Mouse (Mus musculus): ENCODE data around the gene Gm42791. TPM values are rescaled to one million over a fixed set of nuclear protein-coding genes. Genes with fewer than 3 reads are reported as not detected.
A peak's percentile ranks its signal among the peaks of the same experiment; 100 is the strongest.

The Gm42791 gene
- total and polyA plus RNA-seq, 3 experiments: 0.42 to 1.3 TPM; not detected in 1

DNA sequence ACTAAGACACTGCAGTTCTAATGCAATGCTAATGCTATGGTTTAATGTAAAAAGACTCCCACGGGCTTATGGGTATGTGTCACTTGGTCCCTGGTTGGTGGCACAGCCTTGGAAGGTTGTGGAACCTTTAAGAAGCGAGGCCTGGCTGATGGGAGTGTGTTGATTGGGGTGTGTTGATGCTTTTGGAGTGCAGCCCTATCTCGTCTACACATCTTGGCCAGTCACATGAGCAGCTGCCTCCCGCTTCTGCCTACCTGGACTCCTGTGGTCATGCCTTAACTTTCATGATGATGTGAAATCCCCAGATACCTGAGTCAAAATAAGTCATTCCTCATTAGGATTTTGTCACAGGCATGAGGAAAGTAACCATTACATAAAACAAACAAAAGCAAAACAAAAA is 88.6 kb downstream of the Gm42791 start:
- in situ Hi-C loops (cut with MboI; ENCODE audit: low pct_ligation_motif_present, low pct_unique_long_range_greater_than_20kb, low sequenced_read_pairs) (no loop called here), dilution Hi-C loops (cut with MboI; ENCODE audit: extremely low pct_ligation_motif_present, extremely low pct_unique_long_range_greater_than_20kb, low sequenced_read_pairs) (no loop called here)
- Histone ChIP-seq H3K9ac (ENCODE audit: insufficient read depth, low read depth) (no peak overlapping the region), H3K4me1 (ENCODE audit: control insufficient read depth in 1 of 2, insufficient read depth in 2 of 2) (peaks cover 2 to 36% of the 10 kb centered on the region in 2 experiments; a peak in 2 of 4 replicates), H3K4me2 (ENCODE audit: insufficient read depth, low read depth, poor library complexity, severe bottlenecking) (no peak overlapping the region), H3K4me3 (replicated peaks in 1 of 3; ENCODE audit: low read depth in 2 of 3, low read length in 2 of 3, poor library complexity in 1 of 3) (no peak overlapping the region), H3K27me3 (replicated peaks) (no peaks in the 10 kb centered on the region), H3K36me3 (replicated peaks in 1 of 2; ENCODE audit: control insufficient read depth in 1 of 2, insufficient read depth in 1 of 2, low read length in 1 of 2) (peaks cover 9 to 46% of the 10 kb centered on the region in 2 experiments), H3K27ac (ENCODE audit: insufficient read depth, low read depth) (no peak overlapping the region), H3K9me3 (replicated peaks; ENCODE audit: low read length) (no peaks in the 10 kb centered on the region), H3K79me2 (replicated peaks; ENCODE audit: control insufficient read depth, extremely low read depth, insufficient read depth, poor library complexity, severe bottlenecking) (no peaks in the 10 kb centered on the region)
- no peak for DNase-seq (ENCODE audit: extremely low read depth)
- TF ChIP-seq CHD2 (IDR thresholded peaks at IDR 0.05; ENCODE audit: low read length): no peak
- TF ChIP-seq CTCF (conservative IDR thresholded peaks at IDR 0.05 in 1 of 2, IDR thresholded peaks at IDR 0.05 in 1 of 2; ENCODE audit: low read depth in 2 of 2, low read length in 2 of 2): no peak
- TF ChIP-seq ZKSCAN1 (IDR thresholded peaks at IDR 0.05; ENCODE audit: borderline replicate concordance, low read depth, low read length): no peak
- no peak for TF ChIP-seq UBTF (IDR thresholded peaks at IDR 0.05; ENCODE audit: low read depth, low read length)
- no peak for TF ChIP-seq NRF1 (IDR thresholded peaks at IDR 0.05; ENCODE audit: low read depth, low read length)
- no peak for TF ChIP-seq BHLHE40 (IDR thresholded peaks at IDR 0.05; ENCODE audit: low read depth, low read length)

DNA sequence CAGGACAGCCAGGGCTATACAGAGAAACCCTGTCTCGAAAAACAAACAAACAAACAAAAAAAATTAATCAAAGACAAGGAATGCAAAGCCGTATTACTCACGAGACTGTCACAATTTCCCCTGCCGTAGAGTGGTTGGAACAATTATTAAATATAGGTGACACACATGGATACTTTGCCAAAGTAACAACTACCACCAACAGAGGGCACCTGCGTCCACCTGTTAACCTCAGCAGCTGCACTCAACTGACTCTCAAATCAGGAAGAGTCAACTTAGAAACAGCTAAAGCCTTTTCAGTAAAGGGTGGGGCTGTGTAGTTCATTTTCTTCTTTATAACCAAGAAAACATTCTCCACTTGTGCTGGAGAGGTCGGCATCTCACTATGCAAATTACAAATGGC is 90.1 kb downstream of the Gm42791 start:
- Histone ChIP-seq H3K27ac (ENCODE audit: insufficient read depth, low read depth) (no peak overlapping the region), H3K36me3 (replicated peaks in 1 of 2; ENCODE audit: control insufficient read depth in 1 of 2, insufficient read depth in 1 of 2, low read length in 1 of 2) (peaks cover 9 to 45% of the 10 kb centered on the region in 2 experiments), H3K4me1 (ENCODE audit: control insufficient read depth in 1 of 2, insufficient read depth in 2 of 2) (peaks cover 0 to 36% of the 10 kb centered on the region in 2 experiments; a peak in 2 of 4 replicates), H3K4me2 (ENCODE audit: insufficient read depth, low read depth, poor library complexity, severe bottlenecking) (no peak overlapping the region), H3K27me3 (replicated peaks) (no peaks in the 10 kb centered on the region), H3K9me3 (replicated peaks; ENCODE audit: low read length) (no peaks in the 10 kb centered on the region), H3K79me2 (replicated peaks; ENCODE audit: control insufficient read depth, extremely low read depth, insufficient read depth, poor library complexity, severe bottlenecking) (no peaks in the 10 kb centered on the region), H3K9ac (ENCODE audit: insufficient read depth, low read depth) (no peak overlapping the region), H3K4me3 (replicated peaks in 1 of 3; ENCODE audit: low read depth in 2 of 3, low read length in 2 of 3, poor library complexity in 1 of 3) (no peak overlapping the region)
- in situ Hi-C loops (cut with MboI; ENCODE audit: low pct_ligation_motif_present, low pct_unique_long_range_greater_than_20kb, low sequenced_read_pairs): no loop called here
- dilution Hi-C loops (cut with MboI; ENCODE audit: extremely low pct_ligation_motif_present, extremely low pct_unique_long_range_greater_than_20kb, low sequenced_read_pairs): no loop called here
- peak; percentile 75 for DNase-seq (ENCODE audit: extremely low read depth)
- TF ChIP-seq SMC3 (IDR thresholded peaks at IDR 0.05; ENCODE audit: low read depth, low read length) (peak; percentile 87), RAD21 (IDR thresholded peaks at IDR 0.05; ENCODE audit: low read depth, low read length) (peak; percentile 87), TCF12 (IDR thresholded peaks at IDR 0.05; ENCODE audit: low read depth, low read length) (no peak), ELF1 (IDR thresholded peaks at IDR 0.05; ENCODE audit: low read depth, low read length) (peak; percentile 65; the same call in 1 of the 2 replicates), ETS1 (conservative IDR thresholded peaks at IDR 0.05; ENCODE audit: low read depth, low read length) (no peak), MAX (IDR thresholded peaks at IDR 0.05; ENCODE audit: low read length) (no peak), RCOR1 (conservative IDR thresholded peaks at IDR 0.05; ENCODE audit: low read depth, low read length) (no peak), MYC (IDR thresholded peaks at IDR 0.05; ENCODE audit: low read depth, low read length) (no peak), ZC3H11A (IDR thresholded peaks at IDR 0.05; ENCODE audit: low read depth, low read length) (peak; percentile 58), CTCF (conservative IDR thresholded peaks at IDR 0.05 in 1 of 2, IDR thresholded peaks at IDR 0.05 in 1 of 2; ENCODE audit: low read depth in 2 of 2, low read length in 2 of 2) (peak; percentile 14 to 82; a peak in 2 of 4 replicates), MAZ (IDR thresholded peaks at IDR 0.05; ENCODE audit: low read depth, low read length) (no peak), IRF4 (IDR thresholded peaks at IDR 0.05; ENCODE audit: low read depth, low read length) (no peak), BHLHE40 (IDR thresholded peaks at IDR 0.05; ENCODE audit: low read depth, low read length) (peak; percentile 58), TBP (conservative IDR thresholded peaks at IDR 0.05; ENCODE audit: low read depth, low read length) (no peak), SIN3A (IDR thresholded peaks at IDR 0.05; ENCODE audit: low read length) (no peak), ZMIZ1 (IDR thresholded peaks at IDR 0.05; ENCODE audit: low read depth, low read length) (no peak)
